Mouse (Mus musculus) induced T-regulatory cell, adult 2 months (primary cell): ENCODE data around the gene 2610318N02Rik.

Source experiments
- DNase-seq: peaks from one replicate; pipeline ENCODE4 v3.0.0-alpha.2; 2012; ENCODE audit warnings: low read depth

Gene 2610318N02Rik

GRCm38 (mm10) chr16:17110771-17111743, 13.9 kb downstream of the 2610318N02Rik start, which contains the start of gene Ppil2:
Gene Ppil2, minus strand, starts transcription at chr16:17111257.
- peak; percentile 86 for DNase-seq

DNA sequence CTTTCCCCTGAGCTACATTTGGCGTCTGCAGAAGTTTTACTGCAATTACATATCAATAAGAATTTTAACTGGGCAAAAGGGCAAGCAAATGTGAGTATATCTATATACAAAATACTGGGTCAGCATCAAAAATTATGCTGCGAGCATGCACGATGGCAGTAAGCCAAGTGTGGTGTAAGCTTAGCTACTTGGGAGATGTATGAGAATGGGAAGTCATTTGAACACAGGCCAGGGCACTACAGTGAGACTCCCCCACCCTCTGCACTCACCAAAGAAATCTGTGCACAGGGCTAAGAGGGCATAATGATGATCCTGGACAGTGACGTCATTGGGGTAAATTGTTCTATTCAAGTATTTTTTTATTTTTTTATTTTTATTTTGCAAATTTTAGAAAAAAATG, 20.4 kb downstream of the 2610318N02Rik start:
- DNase-seq, result no peak

- DNase-seq, result no peak
Observed at GRCm38 (mm10) chr16:17102630-17103220, 22.2 kb downstream of the 2610318N02Rik start.

GRCm38 (mm10) chr16:17096938-17097337, 28.0 kb downstream of the 2610318N02Rik start:
- no peak for DNase-seq

- DNase-seq, result no peak
Observed at GRCm38 (mm10) chr16:17088346-17088745, 36.6 kb downstream of the 2610318N02Rik start.

GRCm38 (mm10) chr16:17086669-17087193, 38.2 kb downstream of the 2610318N02Rik start:
- DNase-seq, result no peak

- DNase-seq, result no peak
Observed at GRCm38 (mm10) chr16:17086241-17086640, 38.7 kb downstream of the 2610318N02Rik start.

DNA sequence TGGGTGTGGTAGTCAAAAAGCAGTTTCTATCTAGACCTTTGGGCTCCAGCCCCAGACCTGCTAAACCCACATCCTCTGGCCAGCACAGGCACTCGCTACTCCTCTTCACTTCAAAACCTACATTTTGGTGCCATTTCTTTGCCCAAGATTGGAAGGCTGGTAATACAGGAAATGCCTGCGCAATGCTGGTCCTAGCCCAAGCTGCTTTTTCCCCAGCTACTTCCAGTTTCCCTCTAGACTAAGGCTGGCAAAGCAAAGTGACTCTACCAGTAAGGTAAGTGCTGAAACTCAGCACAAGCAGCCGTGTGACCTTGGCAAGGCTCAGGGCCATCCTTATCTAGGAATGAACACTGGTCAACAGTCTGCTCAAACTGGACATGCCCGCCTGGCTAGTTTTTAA, 39.3 kb downstream of the 2610318N02Rik start:
- DNase-seq, result peak; percentile 40

- no peak for DNase-seq
Observed at GRCm38 (mm10) chr16:17082121-17082792, 42.7 kb downstream of the 2610318N02Rik start.

DNA sequence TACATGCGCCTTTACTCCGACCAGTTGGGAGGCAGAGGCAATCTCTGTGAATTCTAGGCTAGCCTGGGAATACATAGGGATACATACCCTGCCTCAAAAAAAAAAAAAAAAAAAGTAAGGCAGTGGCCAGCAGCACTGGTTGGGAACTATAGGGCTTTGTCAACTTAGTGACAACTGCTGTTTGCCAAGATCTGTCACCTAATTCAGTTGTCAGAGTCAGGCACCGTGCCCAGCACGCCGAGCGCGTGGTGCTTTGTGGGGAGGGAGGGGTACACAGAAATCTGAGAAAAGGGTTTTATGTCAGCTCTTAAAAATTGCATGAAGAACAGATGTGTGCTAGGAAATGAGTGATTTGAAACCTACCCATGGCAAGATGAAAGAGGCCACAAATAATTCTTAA, 46.9 kb downstream of the 2610318N02Rik start:
- DNase-seq, result no peak

GRCm38 (mm10) chr16:17076869-17077268, 48.1 kb downstream of the 2610318N02Rik start:
- DNase-seq, result no peak

DNA sequence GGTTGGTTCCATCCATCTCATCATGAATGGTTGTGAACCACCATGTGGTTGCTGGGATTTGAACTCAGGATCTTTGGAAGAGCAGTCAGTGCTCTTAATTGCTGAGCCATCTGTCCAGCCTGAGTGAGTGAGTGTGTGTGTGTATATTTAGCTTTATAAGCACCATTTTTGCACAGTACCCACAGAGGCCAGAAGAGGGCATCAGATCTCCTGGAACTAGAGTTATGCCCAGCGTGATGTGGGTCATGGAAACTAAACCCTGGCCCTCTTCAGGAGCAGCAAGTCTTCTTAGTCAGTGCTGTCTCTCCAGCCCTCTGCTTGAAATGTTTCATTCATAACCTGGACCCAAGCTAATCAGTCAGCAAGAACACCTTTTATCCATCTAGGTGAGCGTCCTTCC, 48.7 kb downstream of the 2610318N02Rik start:
- DNase-seq, result peak; percentile 42

GRCm38 (mm10) chr16:17073000-17073399, 52.0 kb downstream of the 2610318N02Rik start:
- DNase-seq, result no peak

- no peak for DNase-seq
Observed at GRCm38 (mm10) chr16:17070716-17071115, 54.3 kb downstream of the 2610318N02Rik start.

GRCm38 (mm10) chr16:17069511-17070443, 55.2 kb downstream of the 2610318N02Rik start, which contains the start of gene Ypel1:
Gene Ypel1, plus strand, starts transcription at chr16:17069696.
- peak; percentile 81 for DNase-seq

DNA sequence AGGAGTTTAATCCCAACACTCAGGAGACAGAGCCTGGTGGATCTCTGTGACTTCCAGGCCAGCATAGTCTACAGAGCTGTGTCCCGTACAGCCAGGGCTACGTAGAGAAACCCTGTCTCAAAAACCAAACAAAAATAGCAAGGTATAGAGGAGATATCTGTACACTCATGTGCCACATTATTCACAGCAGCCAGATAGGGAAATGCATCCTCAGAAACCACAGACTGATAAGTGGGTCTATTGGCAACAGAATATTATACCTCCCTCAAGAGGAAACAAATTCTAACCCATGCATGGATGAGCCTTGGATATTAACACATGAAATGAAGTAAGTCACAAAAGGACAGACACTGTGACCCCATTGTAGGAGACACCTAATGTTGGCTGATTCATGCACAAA, 57.4 kb downstream of the 2610318N02Rik start:
- no peak for DNase-seq
